Mouse (Mus musculus) right cerebral cortex, adult 2 months (tissue): Measurements from ENCODE around the gene Cct7.

ENCODE experiments used
- DNase-seq, 2 experiments: peaks; one replicate each; pipeline ENCODE4 v3.0.0; 2021 to 2022; ENCODE audit warnings: low spot score in 2 of 2

The Cct7 gene

GRCm38 (mm10) chr6:85452411-85452665, 1.0 kb downstream of the Cct7 start:
- no peak for DNase-seq

GRCm38 (mm10) chr6:85452816-85453215, 1.5 kb downstream of the Cct7 start:
- no peak for DNase-seq

GRCm38 (mm10) chr6:85459621-85460020, 8.3 kb downstream of the Cct7 start:
- no peak for DNase-seq

- peak in 1 of 2 experiments; percentile 45 for DNase-seq
Observed at GRCm38 (mm10) chr6:85465381-85465780, 14.1 kb downstream of the Cct7 start.

GRCm38 (mm10) chr6:85469660-85470430, 18.5 kb downstream of the Cct7 start:
- DNase-seq = no peak

- no peak for DNase-seq
Observed at GRCm38 (mm10) chr6:85471962-85472361, 20.6 kb downstream of the Cct7 start.

- no peak for DNase-seq
Observed at GRCm38 (mm10) chr6:85472542-85472941, 21.2 kb downstream of the Cct7 start.

- DNase-seq = no peak
Observed at GRCm38 (mm10) chr6:85475581-85475980, 24.3 kb downstream of the Cct7 start.

- no peak for DNase-seq
Observed at GRCm38 (mm10) chr6:85477366-85477917, 26.1 kb downstream of the Cct7 start.

- DNase-seq = no peak
Observed at GRCm38 (mm10) chr6:85478416-85478815, 27.1 kb downstream of the Cct7 start.

GRCm38 (mm10) chr6:85479979-85480378, 28.7 kb downstream of the Cct7 start:
- no peak for DNase-seq

- no peak for DNase-seq
Observed at GRCm38 (mm10) chr6:85480685-85481084, 29.4 kb downstream of the Cct7 start.

- DNase-seq = peak in 1 of 2 experiments; percentile 34
Observed at GRCm38 (mm10) chr6:85483843-85484721, 32.8 kb downstream of the Cct7 start.

GRCm38 (mm10) chr6:85485738-85486137, 34.4 kb downstream of the Cct7 start:
- DNase-seq = no peak

GRCm38 (mm10) chr6:85488510-85488909, 37.2 kb downstream of the Cct7 start:
- DNase-seq = no peak

GRCm38 (mm10) chr6:85489717-85490116, 38.4 kb downstream of the Cct7 start:
- no peak for DNase-seq

GRCm38 (mm10) chr6:85490252-85490651, 38.9 kb downstream of the Cct7 start:
- DNase-seq = no peak

GRCm38 (mm10) chr6:85491606-85492005, 40.3 kb downstream of the Cct7 start:
- DNase-seq = no peak

GRCm38 (mm10) chr6:85496976-85497375, 45.7 kb downstream of the Cct7 start:
- DNase-seq = no peak

- DNase-seq = no peak
Observed at GRCm38 (mm10) chr6:85498147-85498546, 46.8 kb downstream of the Cct7 start.

- no peak for DNase-seq
Observed at GRCm38 (mm10) chr6:85500416-85500815, 49.1 kb downstream of the Cct7 start.

- peak in 1 of 2 experiments; percentile 27 for DNase-seq
Observed at GRCm38 (mm10) chr6:85501571-85502102, 50.3 kb downstream of the Cct7 start.
